Mouse (Mus musculus) limb, embryonic 13.5 days (tissue): ENCODE measurements around the gene Hsdl1. TPM values are rescaled to one million over a fixed set of nuclear protein-coding genes. Genes with fewer than 3 reads are reported as not detected.
A peak's percentile ranks its signal among the peaks of the same experiment; 100 is the strongest.

Experiments used
- ATAC-seq: fragments of 200-750 bp; cut with Nextera tagmentation; 2 replicates; pipeline ENCODE4 v1.8.0; 2017; ENCODE audit warnings: low read depth, moderate number of reproducible peaks, moderate TSS enrichment; ENCODE audit not compliant: low FRiP score
- H3K27ac ChIP-seq: fragments of 300-500 bp; sonication (generic); 2 replicates; pipeline ENCODE4 v1.5.1; 2015; ENCODE audit warnings: inconsistent platforms, mild to moderate bottlenecking, moderate library complexity
- H3K27me3 ChIP-seq: fragments of 300-500 bp; sonication (generic); 2 replicates; pipeline ENCODE4 v1.6.1; 2015; ENCODE audit warnings: mild to moderate bottlenecking, inconsistent platforms
- H3K36me3 ChIP-seq: fragments of 300-500 bp; sonication (generic); 2 replicates; pipeline ENCODE4 v1.6.1; 2015; ENCODE audit warnings: inconsistent platforms, mild to moderate bottlenecking, moderate library complexity
- H3K4me1 ChIP-seq: fragments of 300-500 bp; sonication (generic); 2 replicates; pipeline ENCODE4 v1.6.1; 2015; ENCODE audit warnings: inconsistent platforms
- H3K4me2 ChIP-seq: fragments of 300-500 bp; sonication (generic); replicated peaks from 2 replicates; pipeline ENCODE4 v1.6.1; 2015; ENCODE audit warnings: inconsistent platforms, mild to moderate bottlenecking, moderate library complexity
- H3K4me3 ChIP-seq: fragments of 300-500 bp; sonication (generic); 2 replicates; pipeline ENCODE4 v1.5.1; 2015; ENCODE audit warnings: moderate library complexity, mild to moderate bottlenecking, inconsistent platforms
- H3K9ac ChIP-seq: fragments of 300-500 bp; sonication (generic); 2 replicates; pipeline ENCODE4 v1.6.1; 2015; ENCODE audit warnings: mild to moderate bottlenecking, inconsistent platforms
- H3K9me3 ChIP-seq: fragments of 300-500 bp; sonication (generic); 2 replicates; pipeline ENCODE4 v1.6.1; 2016; ENCODE audit warnings: inconsistent platforms
- WGBS: fragments of 180-500 bp; shearing (Covaris S2); methylation state at CpG from one replicate; pipeline ENCODE4 v1.1.7; 2015; 5-methylcytosine and 5-hydroxymethylcytosine counted together
- polyA plus RNA-seq: library from polyadenylated mRNA; unstranded; fragments of >200 nt; fragmentation: Nextera tagmentation; extraction: Ambion mirVana; gene quantifications from 2 replicates; pipeline ENCODE4 v1.2.1, GENCODE M21; 2015

Hsdl1 gene
- polyA plus RNA-seq, 1 experiment from 2014 or later = 31.0 TPM

DNA sequence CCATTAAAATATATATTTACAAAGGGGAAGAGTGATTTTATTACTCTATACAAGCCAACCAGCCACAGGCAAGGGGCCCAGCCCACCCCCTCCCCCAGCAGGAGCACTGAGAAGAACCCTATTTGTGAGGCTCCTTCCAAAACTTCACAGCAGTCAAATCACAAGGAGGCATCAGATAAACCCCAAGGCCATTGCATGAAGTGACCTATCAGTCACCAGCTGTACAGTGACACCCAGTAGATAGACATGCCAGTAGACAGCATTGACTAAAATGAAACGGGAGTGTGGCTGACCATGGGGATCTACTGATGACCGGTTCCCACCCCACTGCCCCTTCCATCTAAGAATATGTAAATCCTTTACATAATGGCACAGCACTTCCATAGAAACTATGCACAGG lies 22.0 kb downstream of the Hsdl1 start:
- Histone ChIP-seq H3K27ac (no peak overlapping the region), H3K4me3 (no peak overlapping the region), H3K9ac (no peak overlapping the region), H3K27me3 (no peaks in the 10 kb centered on the region), H3K4me2 (no peak overlapping the region), H3K4me1 (peaks cover 45% of the 10 kb centered on the region), H3K9me3 (no peaks in the 10 kb centered on the region), H3K36me3 (peaks cover 4% of the 10 kb centered on the region; the same call in 1 of the 2 replicates)
- WGBS = 85% methylated on average over 2 of the region's 2 CpGs
- ATAC-seq = no peak

DNA sequence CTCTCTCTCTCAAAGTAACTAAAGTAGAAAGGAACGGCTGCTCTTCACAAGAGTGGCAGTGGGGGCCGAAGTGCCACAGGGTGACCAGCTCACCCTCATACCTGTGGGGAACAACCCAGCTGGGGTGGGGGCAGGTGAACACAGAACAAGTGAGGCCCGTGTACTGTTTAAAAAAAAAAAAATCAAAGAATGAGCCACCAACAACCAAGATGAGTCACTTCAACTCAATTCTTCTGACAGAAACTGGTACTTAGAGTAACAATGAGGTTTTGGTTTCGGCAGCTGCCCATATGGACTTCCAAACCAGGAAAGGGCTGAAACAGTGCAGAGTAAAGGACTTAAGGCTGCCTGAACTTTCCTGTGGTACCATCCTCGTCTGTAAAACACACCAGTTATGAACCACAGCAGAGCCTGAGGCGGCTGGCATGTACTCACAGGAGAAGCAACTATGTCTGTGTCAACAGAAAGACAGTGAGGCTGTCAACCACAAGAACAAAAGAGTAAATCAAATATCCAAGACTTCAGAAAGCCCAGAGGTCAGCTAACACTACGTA lies 26.3 kb downstream of the Hsdl1 start:
- no peaks in the 10 kb centered on the region for H3K9me3 ChIP-seq

DNA sequence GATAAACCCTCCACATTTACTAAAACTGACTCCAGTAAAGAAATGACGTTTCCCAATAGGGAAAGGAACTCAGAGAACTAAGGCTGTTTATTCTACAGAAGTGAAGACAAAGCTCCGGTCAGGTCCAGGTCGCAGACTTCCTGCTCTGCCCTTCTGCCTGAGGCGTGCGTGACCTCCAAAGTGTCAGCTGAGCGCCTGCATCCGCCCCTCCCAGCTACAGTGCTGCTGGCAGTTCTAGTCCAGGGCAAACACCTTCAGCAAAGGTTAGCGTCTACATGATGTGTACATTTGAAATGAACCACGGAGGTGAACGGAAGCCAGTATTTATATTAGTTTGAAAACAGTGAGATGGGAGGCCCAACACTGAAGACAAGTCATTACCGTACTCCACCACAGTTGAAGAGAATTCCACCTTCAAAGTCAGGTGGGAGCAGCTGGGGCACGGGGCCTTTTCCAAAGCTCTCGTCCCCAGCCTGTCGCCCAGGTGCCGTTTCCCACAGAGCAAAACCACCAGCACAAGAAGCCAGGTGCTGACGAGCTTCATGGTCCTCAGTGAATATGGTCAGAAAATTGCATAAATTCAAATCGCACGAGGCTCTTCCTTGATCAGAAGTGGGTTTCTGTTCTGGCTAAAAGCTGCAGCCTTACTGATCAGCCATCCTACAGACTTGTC lies 27.8 kb downstream of the Hsdl1 start:
- no peak overlapping the region for H3K27ac ChIP-seq
- no peak for ATAC-seq
- no peak overlapping the region for H3K4me3 ChIP-seq
- no peak overlapping the region for H3K9ac ChIP-seq
- no peaks in the 10 kb centered on the region for H3K9me3 ChIP-seq
- no peak overlapping the region for H3K4me2 ChIP-seq
- H3K4me1 ChIP-seq = peaks cover 6% of the 10 kb centered on the region
- H3K27me3 ChIP-seq = no peaks in the 10 kb centered on the region
- peaks cover 56% of the 10 kb centered on the region for H3K36me3 ChIP-seq
- 87% methylated on average over 18 of the region's 18 CpGs for WGBS

More for the DNA sequence above, 26.3 kb downstream of the Hsdl1 start:
- Histone ChIP-seq H3K4me1 (peaks cover 13% of the 10 kb centered on the region), H3K9ac (no peak overlapping the region), H3K27ac (no peak overlapping the region), H3K36me3 (peaks cover 42% of the 10 kb centered on the region), H3K27me3 (no peaks in the 10 kb centered on the region), H3K4me3 (no peak overlapping the region), H3K4me2 (no peak overlapping the region)
- 82% methylated on average over 7 of the region's 7 CpGs for whole genome bisulfite sequencing
- ATAC-seq = no peak

DNA sequence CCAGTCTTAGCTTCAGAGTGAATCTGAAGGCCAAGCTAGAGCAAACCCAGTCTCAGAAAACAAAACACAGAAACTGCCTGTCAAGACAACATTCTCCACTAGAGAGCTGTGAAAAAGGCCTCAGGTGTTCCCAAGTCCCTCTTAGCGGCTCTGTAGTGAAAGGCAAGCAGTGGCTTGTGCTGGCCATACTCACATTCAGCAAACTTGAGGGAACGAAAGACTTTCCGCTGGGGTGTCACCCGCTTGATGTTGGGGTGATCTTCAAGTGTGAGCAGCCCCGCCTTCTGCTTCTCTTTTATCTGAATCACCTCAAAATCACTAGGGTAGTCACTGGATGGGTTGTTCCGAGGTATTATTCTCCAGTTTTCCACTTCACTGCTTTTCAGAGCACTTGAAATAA lies 29.2 kb downstream of the Hsdl1 start:
- H3K4me2 ChIP-seq = no peak overlapping the region
- ATAC-seq = no peak
- 87% methylated on average over 6 of the region's 6 CpGs for WGBS
- no peak overlapping the region for H3K9ac ChIP-seq
- peaks cover 70% of the 10 kb centered on the region for H3K36me3 ChIP-seq
- no peak overlapping the region for H3K27ac ChIP-seq
- H3K9me3 ChIP-seq = no peaks in the 10 kb centered on the region
- H3K4me3 ChIP-seq = no peak overlapping the region
- H3K4me1 ChIP-seq = peaks cover 6% of the 10 kb centered on the region
- no peaks in the 10 kb centered on the region for H3K27me3 ChIP-seq

DNA sequence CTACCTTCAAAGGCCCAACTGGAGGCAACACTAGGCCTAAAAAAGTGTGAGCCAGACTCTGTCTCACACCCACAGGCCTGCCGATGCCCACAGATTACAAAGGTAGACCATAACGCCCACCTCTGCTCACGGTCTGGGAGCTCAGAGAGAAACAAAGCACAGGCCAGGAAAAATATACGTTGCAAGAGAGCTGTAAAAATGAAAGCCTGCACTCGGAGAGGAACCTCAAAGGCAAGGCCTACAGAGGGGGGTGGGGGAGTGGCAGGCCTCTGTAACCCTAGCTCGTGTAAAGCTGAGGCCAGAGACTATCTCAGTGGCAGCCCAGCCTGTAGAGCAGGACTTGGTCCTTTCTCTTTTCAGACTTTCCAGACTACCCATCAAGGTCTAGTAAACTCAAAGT lies 29.8 kb downstream of the Hsdl1 start:
- H3K27ac ChIP-seq = peak overlapping the region; percentile 12; the same call in 1 of the 2 replicates
- H3K9ac ChIP-seq = no peak overlapping the region
- peak; percentile 44; the same call in 1 of the 2 replicates for ATAC-seq
- H3K4me2 ChIP-seq = no peak overlapping the region
- WGBS = 58% methylated on average over 6 of the region's 6 CpGs
- H3K27me3 ChIP-seq = no peaks in the 10 kb centered on the region
- H3K9me3 ChIP-seq = no peaks in the 10 kb centered on the region
- H3K4me3 ChIP-seq = no peak overlapping the region
- H3K4me1 ChIP-seq = peaks cover 6% of the 10 kb centered on the region
- peaks cover 76% of the 10 kb centered on the region for H3K36me3 ChIP-seq

DNA sequence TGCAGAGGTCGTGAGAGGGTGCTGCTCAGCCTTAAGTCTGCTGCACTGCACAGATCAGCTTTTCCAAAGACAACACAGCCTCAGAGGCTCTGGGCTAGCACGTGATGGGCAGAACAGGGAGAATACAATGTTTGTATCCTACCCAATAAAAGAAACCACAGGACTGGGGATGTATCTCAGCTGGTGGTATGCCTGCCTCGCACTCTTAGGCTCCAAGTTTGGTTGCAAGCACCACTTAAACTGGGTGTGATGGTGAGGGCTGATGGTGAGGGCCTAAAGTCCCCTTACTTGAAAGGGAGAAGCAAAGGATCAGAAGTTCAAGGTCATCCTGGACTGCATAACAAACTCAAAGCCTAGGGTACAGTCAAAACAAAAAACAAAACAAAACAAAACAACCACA lies 30.4 kb downstream of the Hsdl1 start:
- Histone ChIP-seq H3K27ac (peak overlapping the region; percentile 12; the same call in 1 of the 2 replicates), H3K9me3 (no peaks in the 10 kb centered on the region), H3K9ac (no peak overlapping the region), H3K4me3 (no peak overlapping the region), H3K4me1 (peaks cover 6% of the 10 kb centered on the region), H3K4me2 (no peak overlapping the region), H3K36me3 (peaks cover 82% of the 10 kb centered on the region), H3K27me3 (no peaks in the 10 kb centered on the region)
- 80% methylated on average over 3 of the region's 3 CpGs for WGBS
- no peak for ATAC-seq

DNA sequence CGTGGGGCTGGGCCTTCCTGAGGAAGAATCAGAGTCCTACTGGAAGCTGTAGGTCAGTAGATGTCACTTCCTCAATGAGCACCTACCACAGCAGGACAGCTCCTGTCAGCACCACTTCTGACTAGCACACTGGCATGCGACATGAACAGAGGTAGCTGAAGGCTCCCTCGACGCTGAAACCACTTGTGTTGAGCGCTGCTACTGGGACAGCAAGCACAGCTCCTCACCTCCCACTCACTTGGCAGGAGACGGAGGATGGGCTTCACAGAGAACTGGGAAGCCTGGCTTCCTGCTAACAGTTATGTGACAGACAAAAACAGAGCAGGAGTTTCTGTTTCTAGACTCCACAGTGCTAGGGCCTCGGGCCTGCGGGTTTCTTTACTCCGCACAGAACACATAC lies 43.0 kb downstream of the Hsdl1 start:
- 86% methylated on average over 9 of the region's 9 CpGs for WGBS
- H3K36me3 ChIP-seq = peaks cover 100% of the 10 kb centered on the region

DNA sequence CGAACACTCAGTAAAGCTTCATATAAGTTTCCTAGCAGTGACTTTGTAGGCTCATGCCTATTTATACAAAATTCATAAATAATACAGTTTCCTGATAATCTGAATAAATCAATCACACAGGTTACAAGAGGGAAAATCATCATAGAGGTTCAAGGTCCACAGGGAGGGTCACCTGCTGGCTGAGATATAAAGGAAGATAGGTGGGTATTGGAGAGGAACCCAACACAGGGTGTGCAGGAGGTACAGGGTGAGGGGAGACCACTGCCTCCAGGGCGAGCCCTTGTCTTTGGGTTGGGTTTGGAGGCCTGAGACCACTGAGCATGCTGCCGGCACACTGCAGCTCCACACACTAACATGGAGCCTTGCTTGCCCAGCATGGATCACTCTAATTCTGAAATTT lies 43.6 kb downstream of the Hsdl1 start:
- Histone ChIP-seq H3K9me3 (no peaks in the 10 kb centered on the region), H3K27ac (no peak overlapping the region), H3K4me3 (no peak overlapping the region), H3K9ac (no peak overlapping the region), H3K4me1 (no peaks in the 10 kb centered on the region), H3K4me2 (no peak overlapping the region), H3K27me3 (no peaks in the 10 kb centered on the region), H3K36me3 (peaks cover 100% of the 10 kb centered on the region)
- ATAC-seq = no peak
- WGBS = 92% methylated on average over 3 of the region's 3 CpGs

More for the DNA sequence above, 43.0 kb downstream of the Hsdl1 start:
- no peak for ATAC-seq
- H3K4me3 ChIP-seq = no peak overlapping the region
- no peaks in the 10 kb centered on the region for H3K4me1 ChIP-seq
- H3K9me3 ChIP-seq = no peaks in the 10 kb centered on the region
- no peak overlapping the region for H3K4me2 ChIP-seq
- no peak overlapping the region for H3K9ac ChIP-seq
- H3K27me3 ChIP-seq = no peaks in the 10 kb centered on the region
- H3K27ac ChIP-seq = no peak overlapping the region

DNA sequence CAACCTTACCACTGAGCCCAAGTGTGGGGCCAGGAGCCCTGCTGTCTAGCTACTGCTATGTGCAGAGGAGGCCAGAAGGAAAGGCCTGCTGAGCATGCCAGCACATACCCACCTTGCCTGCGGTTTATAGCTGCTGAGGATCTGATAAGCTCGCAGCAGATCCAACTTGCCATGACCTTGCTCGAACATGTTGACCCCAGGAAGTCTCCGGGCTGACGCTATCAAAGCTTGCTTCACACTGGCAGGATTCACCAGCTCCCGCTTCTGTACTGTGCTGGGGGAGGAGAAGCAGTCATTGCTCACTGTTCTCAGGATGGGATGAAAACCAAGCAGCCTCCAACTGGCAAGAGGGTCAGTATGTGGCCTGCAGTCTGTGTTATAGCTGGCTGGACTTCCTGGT lies 44.0 kb downstream of the Hsdl1 start:
- Histone ChIP-seq H3K4me1 (no peaks in the 10 kb centered on the region), H3K4me2 (no peak overlapping the region), H3K27me3 (no peaks in the 10 kb centered on the region), H3K4me3 (no peak overlapping the region), H3K36me3 (peaks cover 96% of the 10 kb centered on the region), H3K27ac (no peak overlapping the region), H3K9ac (no peak overlapping the region), H3K9me3 (no peaks in the 10 kb centered on the region)
- WGBS = 84% methylated on average over 6 of the region's 6 CpGs
- ATAC-seq = no peak

DNA sequence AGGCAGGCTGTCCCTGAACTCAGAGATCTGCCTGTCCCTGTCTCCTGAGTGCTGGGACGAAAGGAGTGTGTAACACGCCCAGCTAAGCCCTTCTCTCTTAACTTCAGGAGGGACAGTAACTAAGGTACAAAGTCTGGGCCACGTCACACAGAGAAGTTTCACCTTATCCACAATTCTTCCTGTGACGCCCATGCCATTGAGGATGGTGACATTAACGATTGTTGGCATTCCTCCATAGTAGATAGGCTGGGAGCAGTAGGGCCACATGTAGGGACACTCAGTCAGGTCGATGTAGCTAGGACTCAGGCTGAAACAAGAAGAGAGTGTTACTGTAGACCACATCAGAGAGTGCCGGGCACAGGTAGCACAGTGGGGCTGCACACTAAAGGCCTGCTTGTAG lies 46.2 kb downstream of the Hsdl1 start:
- Histone ChIP-seq H3K9me3 (no peaks in the 10 kb centered on the region), H3K27me3 (no peaks in the 10 kb centered on the region), H3K27ac (no peak overlapping the region), H3K9ac (no peak overlapping the region), H3K36me3 (peaks cover 96% of the 10 kb centered on the region), H3K4me3 (no peak overlapping the region), H3K4me2 (no peak overlapping the region), H3K4me1 (no peaks in the 10 kb centered on the region)
- ATAC-seq = no peak
- 96% methylated on average over 7 of the region's 7 CpGs for WGBS

DNA sequence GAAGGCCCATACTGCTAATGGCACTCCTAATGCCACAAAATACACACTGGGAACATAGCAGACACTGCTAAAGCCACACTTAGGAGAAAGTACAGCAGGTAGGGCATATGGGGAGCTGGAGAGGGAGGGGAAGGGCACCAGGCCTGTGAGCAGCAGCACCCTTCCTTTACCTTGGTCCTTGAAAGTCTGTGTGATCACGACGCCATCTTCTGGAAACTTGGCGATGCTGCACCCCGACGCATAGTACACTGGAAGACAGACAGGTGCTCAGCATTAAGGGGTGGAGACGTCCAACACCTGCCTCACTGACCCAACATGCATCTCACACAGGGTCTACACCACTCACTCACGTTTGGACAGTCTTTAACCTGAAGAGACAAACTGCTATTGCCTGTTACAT lies 54.9 kb downstream of the Hsdl1 start:
- peaks cover 99% of the 10 kb centered on the region for H3K36me3 ChIP-seq
- no peaks in the 10 kb centered on the region for H3K9me3 ChIP-seq
- no peaks in the 10 kb centered on the region for H3K4me1 ChIP-seq
- no peak overlapping the region for H3K27ac ChIP-seq
- H3K4me3 ChIP-seq = no peak overlapping the region
- no peaks in the 10 kb centered on the region for H3K27me3 ChIP-seq
- no peak for ATAC-seq
- H3K4me2 ChIP-seq = no peak overlapping the region
- no peak overlapping the region for H3K9ac ChIP-seq
- 66% methylated on average over 7 of the region's 7 CpGs for WGBS

DNA sequence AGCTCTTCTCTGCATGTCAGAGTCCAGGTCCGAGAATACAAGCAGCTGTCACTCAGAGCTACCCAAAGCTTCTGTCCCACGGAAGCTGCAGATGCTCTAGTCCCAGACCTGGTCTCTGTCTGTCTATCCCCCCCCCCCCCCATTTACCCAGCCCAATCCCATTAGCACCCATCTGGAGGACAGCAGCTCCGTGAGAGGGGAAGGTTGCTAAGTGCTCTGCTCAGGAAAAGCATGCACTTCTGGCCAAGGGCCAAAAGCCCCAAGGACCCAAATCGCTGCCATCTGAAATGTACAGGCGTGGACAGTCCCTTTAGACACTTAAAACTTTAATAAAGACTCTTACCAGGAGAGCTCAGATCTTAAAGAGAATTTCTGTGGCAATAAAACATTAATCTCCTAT lies 58.3 kb downstream of the Hsdl1 start:
- H3K4me1 ChIP-seq = no peaks in the 10 kb centered on the region
- H3K27me3 ChIP-seq = no peaks in the 10 kb centered on the region
- no peak overlapping the region for H3K4me3 ChIP-seq
- no peak for ATAC-seq
- 53% methylated on average over 5 of the region's 5 CpGs for WGBS
- no peak overlapping the region for H3K27ac ChIP-seq
- H3K9me3 ChIP-seq = no peaks in the 10 kb centered on the region
- no peak overlapping the region for H3K4me2 ChIP-seq
- H3K36me3 ChIP-seq = peaks cover 100% of the 10 kb centered on the region
- H3K9ac ChIP-seq = no peak overlapping the region

DNA sequence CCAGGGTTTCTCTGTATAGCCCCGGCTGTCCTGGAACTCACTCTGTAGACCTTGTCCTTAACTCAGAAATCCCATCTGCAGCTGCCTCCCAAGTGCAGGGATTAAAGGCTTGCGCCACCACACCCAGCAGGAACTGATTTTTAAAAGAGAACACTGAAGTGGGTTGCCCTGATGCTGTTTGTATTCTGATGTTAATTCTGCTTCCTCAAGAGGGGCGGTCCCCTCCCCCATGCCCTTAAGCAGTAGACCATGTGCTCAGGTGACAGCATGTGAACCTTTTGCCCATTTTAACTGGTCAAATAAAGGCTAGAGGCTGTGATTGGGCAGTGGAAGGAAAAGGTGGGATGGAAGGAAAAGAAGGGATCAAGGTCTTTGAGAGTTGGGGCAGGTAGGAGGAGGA lies 59.2 kb downstream of the Hsdl1 start:
- no peaks in the 10 kb centered on the region for H3K4me1 ChIP-seq
- ATAC-seq = no peak
- no peaks in the 10 kb centered on the region for H3K9me3 ChIP-seq
- no peak overlapping the region for H3K4me3 ChIP-seq
- no peak overlapping the region for H3K9ac ChIP-seq
- peaks cover 100% of the 10 kb centered on the region for H3K36me3 ChIP-seq
- no peak overlapping the region for H3K4me2 ChIP-seq
- 67% methylated on average over 3 of the region's 3 CpGs for WGBS
- H3K27me3 ChIP-seq = no peaks in the 10 kb centered on the region
- no peak overlapping the region for H3K27ac ChIP-seq
